Mouse (Mus musculus) left cerebral cortex, postnatal 10 days (tissue): ENCODE measurements at regions not wholly inside any gene's neighbourhood (a gene's known extent, or its start where the extent isn't known, plus 50 kb on each side); places are given as distances from the start of the nearest gene placed in this dataset.

Source experiments
- DNase-seq, 2 experiments: peaks; one replicate each; pipeline ENCODE4 v3.0.0; 2021 to 2022; ENCODE audit warnings: low spot score in 2 of 2, mixed read lengths in 1 of 2; ENCODE audit errors: extremely low spot score in 1 of 2
- intact Hi-C: fragments of 180-260 bp; cut with DNase I; formaldehyde crosslinking; loops from one replicate; pipeline ENCODE4 v1.15.1; 2025

DNA sequence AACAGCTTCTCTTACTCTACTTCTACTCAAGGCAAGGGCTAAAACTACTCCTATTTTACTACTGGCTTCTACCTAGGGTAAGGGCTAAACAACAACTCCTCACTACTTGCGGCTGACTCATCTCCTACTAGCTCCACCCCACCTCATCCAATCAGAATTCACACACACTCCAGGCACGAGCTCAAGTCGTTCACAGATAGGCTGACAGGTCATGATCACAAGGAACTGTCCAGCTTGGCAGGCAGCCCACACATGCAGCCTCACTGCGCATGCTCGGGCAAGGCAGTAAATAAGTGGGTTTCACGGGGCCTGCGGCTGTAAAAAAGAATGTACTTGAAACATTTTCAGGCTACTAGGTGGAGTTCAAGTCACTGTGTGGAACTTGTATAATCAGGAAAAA lies 197.6 kb downstream of the Ccdc50 start:
- DNase-seq, result no peak
- intact Hi-C loops, result no loop called here

DNA sequence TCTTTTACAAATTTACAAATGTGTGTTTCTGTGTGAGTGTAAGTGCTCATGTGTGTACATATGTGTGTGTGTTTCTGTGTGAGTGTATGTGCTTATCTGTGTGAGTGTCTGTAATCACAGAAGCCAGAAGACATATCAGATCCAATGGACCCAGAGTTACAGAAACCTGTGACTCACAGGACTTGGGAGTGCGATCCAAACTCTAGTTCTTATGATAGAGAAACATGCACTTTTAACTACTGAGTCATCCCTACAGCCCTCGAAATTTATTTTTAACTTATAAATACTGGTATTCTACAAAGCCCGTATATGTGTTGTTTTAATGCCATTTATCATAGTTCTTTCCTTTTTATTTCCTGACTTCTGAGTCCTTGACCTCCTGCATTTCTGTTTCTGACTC lies 220.7 kb downstream of the Ccdc50 start:
- no peak for DNase-seq
- intact Hi-C loops, result no loop called here

DNA sequence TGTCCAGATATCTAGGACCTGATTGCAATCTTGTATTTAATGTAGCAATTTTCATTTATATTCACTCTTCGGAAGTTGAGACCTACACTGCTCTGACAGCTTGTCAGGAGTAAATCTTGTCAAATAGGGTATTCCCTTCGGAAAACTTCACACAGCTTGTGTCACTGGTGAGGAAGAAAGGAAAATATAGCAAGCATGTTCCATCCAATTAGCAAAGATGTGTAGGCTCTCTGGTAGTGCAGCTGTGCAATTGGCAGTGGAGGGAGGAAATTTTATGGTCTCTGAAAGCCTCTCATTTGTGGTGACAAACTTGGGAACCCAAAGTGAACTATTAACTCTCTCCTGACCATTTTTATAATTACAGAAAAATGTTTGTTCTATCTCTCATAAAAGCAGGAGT lies 252.6 kb downstream of the Ccdc50 start:
- intact Hi-C loops, result no loop called here
- DNase-seq, result no peak

DNA sequence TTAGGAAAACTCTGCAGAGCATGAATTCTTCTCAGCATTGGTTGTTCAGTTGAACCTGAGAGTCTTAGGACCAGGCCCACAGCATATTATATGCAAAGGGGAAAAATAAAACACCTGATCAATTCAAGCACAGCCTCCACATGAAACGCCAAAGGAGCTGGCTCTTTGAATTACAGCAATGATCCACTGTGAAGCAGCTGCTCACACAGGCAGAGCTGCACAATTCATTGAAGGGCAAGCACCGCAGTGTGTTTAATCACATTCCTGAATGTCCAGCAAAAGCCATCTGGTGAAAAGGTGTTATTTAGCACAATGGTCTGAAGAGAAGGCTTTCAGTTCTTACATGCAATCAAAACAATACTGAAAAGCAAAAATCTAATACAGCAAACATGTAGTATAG lies 289.6 kb downstream of the Ccdc50 start:
- no peak for DNase-seq
- intact Hi-C loops, result no loop called here

DNA sequence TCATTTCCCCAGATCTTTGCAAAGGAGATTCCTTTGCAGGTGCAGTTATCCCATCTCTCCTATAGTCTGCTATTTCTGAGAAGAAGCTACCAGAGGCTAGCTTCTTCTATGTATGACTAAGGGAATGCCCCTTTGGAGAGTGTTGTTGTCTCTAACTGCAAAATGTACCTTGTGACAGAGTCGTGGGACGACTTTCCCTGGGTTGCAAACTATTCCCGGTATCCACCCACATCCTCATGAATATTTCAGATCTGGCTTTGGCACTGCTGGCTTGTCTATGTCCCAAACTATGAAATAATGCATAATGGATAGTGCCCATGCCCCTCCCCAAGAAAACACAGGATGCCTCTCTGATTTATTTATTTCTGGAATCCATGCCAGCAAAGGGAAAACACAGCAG lies 294.3 kb downstream of the Ccdc50 start:
- peak in 1 of 2 experiments; percentile 7 for DNase-seq

DNA sequence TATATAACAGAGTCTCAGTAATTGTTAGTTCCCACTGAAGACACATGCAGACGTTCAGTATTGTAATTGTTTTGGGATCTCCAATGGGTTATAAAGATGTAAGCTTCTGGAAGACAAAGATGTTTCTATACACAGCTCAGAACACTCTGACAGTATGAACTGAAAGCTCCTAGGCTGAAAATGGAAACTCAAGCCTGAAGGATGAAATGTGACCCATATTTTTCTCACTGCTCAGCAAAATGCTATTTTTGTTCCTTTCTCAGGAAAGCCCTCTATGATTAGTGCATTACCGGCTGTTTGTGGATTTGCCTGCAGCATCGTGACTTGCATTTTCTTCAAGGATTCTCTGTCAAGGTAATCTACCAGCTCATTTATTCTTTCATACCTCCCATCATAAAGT lies 295.2 kb downstream of the Ccdc50 start:
- DNase-seq, result no peak
- intact Hi-C loops, result no loop called here

More for the DNA sequence above, 294.3 kb downstream of the Ccdc50 start:
- intact Hi-C loops, result no loop called here

DNA sequence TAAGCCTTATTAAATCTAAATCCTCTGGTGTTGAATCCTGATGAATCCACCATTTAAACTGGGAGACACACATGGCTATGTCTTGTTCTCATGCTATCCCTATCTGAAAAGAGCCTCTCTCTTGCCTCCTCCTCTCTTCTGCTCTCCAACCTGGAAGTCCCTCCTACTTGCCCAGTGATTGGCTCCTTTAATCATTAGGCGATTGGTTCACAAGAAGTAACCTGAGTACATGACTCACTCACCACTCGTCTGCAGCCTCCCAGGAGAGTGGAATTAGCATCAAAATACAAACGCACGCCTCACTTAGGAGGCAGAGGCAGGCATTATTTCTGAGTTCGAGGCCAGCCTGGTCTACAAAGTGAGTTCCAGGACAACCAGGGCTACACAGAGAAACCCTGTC lies 321.3 kb downstream of the Ccdc50 start:
- intact Hi-C loops, result no loop called here
- DNase-seq, result no peak

DNA sequence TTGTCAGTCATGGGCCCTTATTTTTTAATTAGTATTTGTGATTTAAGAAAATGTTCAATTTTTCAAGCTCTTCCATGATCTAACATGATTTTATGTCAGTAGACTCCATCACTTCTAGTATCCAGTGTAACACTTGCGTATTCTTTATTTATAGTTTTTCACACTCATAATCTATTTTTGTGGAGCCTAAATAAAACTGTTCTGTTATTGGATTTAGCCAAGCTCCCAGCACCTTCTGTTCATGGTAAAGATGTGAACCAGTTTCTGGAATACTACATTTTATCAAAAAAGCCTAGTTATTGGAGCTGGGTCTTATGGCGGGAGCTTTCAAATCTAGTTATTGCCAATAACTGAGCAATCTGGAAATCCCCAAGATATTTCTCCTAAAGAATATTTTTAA lies 334.8 kb downstream of the Ccdc50 start:
- DNase-seq, result no peak
- intact Hi-C loops, result no loop called here
